Mouse (Mus musculus) Patski (cell line): ENCODE measurements around the gene Zbp1. TPM values are rescaled to one million over a fixed set of nuclear protein-coding genes. Genes with fewer than 3 reads are reported as not detected.

Source experiments
- ATAC-seq: fragments of 100-300 bp; one replicate; pipeline ENCODE4 v1.8.0; 2021
- CTCF ChIA-PET: fragments of 350-600 bp; sonication (Branson Sonifier 250); formaldehyde crosslinking; loops from one replicate; lab custom pipeline; 2022; ENCODE audit warnings: inconsistent platforms; lab: Charles Lee
- POLR2A ChIA-PET: fragments of 350-600 bp; sonication (Branson Sonifier 250); formaldehyde crosslinking; loops from one replicate; lab custom pipeline; 2022; ENCODE audit warnings: antibody characterized with exemption, inconsistent platforms; lab: Charles Lee
- DNase-seq: peaks from one replicate; pipeline ENCODE4 v3.0.0-alpha.2; 2011; ENCODE audit warnings: low read depth, low spot score
- H3K27me3 ChIP-seq: fragments of 371-371 bp; one replicate; pipeline ENCODE4 v1.5.1; 2021
- CTCF ChIP-seq: fragments of 100-300 bp; IDR thresholded peaks from one replicate; pipeline ENCODE4 v1.5.1; 2021
- in situ Hi-C: fragments of 300-500 bp; cut with MboI; formaldehyde crosslinking; loops from 3 replicates; pipeline ENCODE4 v1.11.1; 2018; ENCODE audit warnings: low pct_unique_long_range_greater_than_20kb, mixed read lengths
- polyA plus RNA-seq: library from polyadenylated mRNA; unstranded; gene quantifications from one replicate; pipeline ENCODE4 v1.2.3, GENCODE M21; 2021

The Zbp1 gene
- polyA plus RNA-seq, 1 experiment from 2014 or later = 0.05 TPM

GRCm38 (mm10) chr2:173257610-173258009 is 38.9 kb upstream of the Zbp1 start:
- in situ Hi-C loops = no loop called here
- ChIA-PET POLR2A (interaction anchor here (1.2 kb wide), 1 partner anchor 27 kb away, joined by 3 read pairs; no protein-coding TSS in a partner anchor), CTCF (interaction anchor here (0.9 to 1.0 kb wide), 2 partner anchors 21 to 25 kb away, joined by 3 read pairs; no protein-coding TSS in a partner anchor)
- ATAC-seq (peak; percentile 58), DNase-seq (no peak)
- no peak for TF ChIP-seq CTCF
- H3K27me3 ChIP-seq = no peaks in the 10 kb centered on the region

GRCm38 (mm10) chr2:173256552-173256949 is 37.8 kb upstream of the Zbp1 start:
- TF ChIP-seq CTCF = no peak
- no peaks in the 10 kb centered on the region for H3K27me3 ChIP-seq
- ChIA-PET CTCF (interaction anchor here (0.9 kb wide), 1 partner anchor 22 kb away, joined by 3 read pairs; no protein-coding TSS in a partner anchor), POLR2A (interaction anchor here (0.7 to 1.4 kb wide), 2 partner anchors 11 to 15 kb away, joined by 3 to 6 read pairs; no protein-coding TSS in a partner anchor)
- no peak for ATAC-seq
- DNase-seq = no peak
- in situ Hi-C loops = no loop called here

- POLR2A ChIA-PET = interaction anchor here (0.7 to 1.4 kb wide), 2 partner anchors 11 to 16 kb away, joined by 3 to 6 read pairs; no protein-coding TSS in a partner anchor
- CTCF ChIA-PET = no interaction called here
- in situ Hi-C loops = no loop called here
- DNase-seq (no peak), ATAC-seq (no peak)
- H3K27me3 ChIP-seq = no peaks in the 10 kb centered on the region
- TF ChIP-seq CTCF = no peak
Observed at GRCm38 (mm10) chr2:173255810-173256551, 37.3 kb upstream of the Zbp1 start.

DNA sequence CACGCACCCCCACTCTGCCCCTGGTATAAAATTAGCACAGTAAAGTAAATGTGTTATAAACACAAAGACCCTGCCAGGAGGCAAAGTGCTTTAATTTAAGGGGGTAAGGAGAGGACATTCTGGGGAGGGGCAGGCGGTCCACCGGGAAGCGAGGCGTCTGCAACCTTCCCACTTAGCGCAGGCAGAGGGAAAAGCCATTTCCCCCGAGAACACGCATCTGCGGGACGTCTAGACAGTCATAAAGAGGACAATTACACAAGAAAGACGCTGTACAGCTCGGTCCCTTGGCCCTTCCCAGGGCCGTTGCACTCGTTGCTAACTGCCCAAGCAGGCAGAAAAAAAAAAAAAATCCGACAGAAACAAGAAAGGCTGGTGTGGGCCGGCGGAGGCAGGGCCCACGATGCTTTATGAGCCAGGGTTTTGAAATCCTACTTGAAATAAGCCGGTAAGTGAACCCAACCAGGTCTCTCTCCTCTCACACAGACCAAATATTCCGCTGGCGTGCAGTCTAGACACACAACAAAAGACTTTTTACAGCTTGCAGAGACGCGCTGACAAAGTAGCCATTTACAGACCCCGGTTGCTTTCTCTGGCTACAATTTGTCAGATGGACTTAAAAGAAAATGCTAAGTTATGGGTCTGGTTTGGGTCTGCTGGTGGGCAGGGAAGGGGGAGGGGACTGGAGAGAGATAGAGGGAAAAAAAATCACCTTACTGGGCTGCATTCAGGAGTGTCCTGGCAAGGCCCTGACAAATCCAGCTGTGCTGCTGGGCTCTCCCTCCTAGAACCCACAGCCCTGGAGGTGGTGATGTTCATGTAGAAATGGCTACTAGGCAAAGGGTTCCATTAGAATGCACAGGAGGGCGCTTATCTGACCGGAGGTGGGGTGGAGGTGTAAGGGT is 35.3 kb upstream of the Zbp1 start:
- ATAC-seq (no peak), DNase-seq (peak; percentile 55)
- CTCF ChIA-PET = no interaction called here
- no peak for TF ChIP-seq CTCF
- no peaks in the 10 kb centered on the region for H3K27me3 ChIP-seq
- in situ Hi-C loops = no loop called here
- POLR2A ChIA-PET = no interaction called here

- CTCF ChIA-PET = interaction anchor here (0.8 to 3.4 kb wide), 3 partner anchors 9 to 22 kb away, joined by 3 to 11 read pairs (median 5); no protein-coding TSS in a partner anchor
- DNase-seq = no peak
- peak; percentile 12 for ATAC-seq
- H3K27me3 ChIP-seq = no peaks in the 10 kb centered on the region
- in situ Hi-C loops = no loop called here
- POLR2A ChIA-PET = interaction anchor here (0.6 kb wide), 1 partner anchor 180 kb away, joined by 3 read pairs; no protein-coding TSS in a partner anchor
- no peak for TF ChIP-seq CTCF
Observed at GRCm38 (mm10) chr2:173251675-173252074, 33.0 kb upstream of the Zbp1 start.

DNA sequence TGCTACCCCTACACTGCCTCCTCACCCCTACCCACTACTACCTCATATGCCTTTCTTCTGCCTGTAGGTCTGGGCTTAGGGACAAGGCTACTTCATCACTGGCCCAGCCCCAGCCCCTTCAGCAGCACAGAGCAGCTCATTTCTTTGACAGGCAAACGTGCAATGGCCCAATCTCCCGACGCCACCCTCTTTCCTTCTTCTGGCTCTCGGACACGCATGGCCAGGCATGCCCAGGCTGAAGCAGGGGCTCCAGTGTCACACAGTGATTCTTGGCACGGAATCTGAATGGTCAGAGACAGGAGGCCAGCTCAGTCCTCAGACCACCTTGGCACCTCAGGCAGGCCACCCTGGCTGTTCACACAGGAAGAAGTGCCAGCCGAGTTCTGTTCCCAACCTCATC is 32.4 kb upstream of the Zbp1 start:
- TF ChIP-seq CTCF = no peak
- ChIA-PET POLR2A (interaction anchor here (0.6 kb wide), 1 partner anchor 180 kb away, joined by 3 read pairs; no protein-coding TSS in a partner anchor), CTCF (interaction anchor here (1.7 to 3.4 kb wide), 2 partner anchors 9 to 21 kb away, joined by 5 to 11 read pairs; no protein-coding TSS in a partner anchor)
- in situ Hi-C loops = no loop called here
- no peaks in the 10 kb centered on the region for H3K27me3 ChIP-seq
- DNase-seq = no peak
- peak; percentile 41 for ATAC-seq

DNA sequence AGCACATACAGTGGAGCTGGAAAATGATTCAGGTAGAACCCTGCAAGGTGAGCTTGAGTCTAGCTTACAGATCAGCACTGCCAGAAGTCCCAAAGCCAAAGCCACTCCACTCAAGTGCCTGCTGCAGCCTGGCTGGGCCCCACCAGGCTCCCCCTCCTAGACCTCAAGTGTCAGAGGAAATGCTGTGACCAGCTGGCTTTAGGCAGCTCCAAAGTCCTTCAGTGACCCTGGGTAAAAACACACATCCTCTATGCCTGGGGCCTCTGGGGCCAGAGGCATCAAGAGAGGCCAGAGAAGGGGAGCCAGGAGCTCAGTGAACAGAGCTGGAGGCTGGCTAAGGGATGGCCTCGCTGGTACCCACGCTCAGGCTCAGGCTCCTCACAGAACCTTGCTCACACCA is 31.7 kb upstream of the Zbp1 start:
- in situ Hi-C loops = no loop called here
- ChIA-PET CTCF (interaction anchor here (1.7 to 3.4 kb wide), 2 partner anchors 10 to 20 kb away, joined by 5 to 11 read pairs; no protein-coding TSS in a partner anchor), POLR2A (interaction anchor here (0.6 to 0.7 kb wide), 2 partner anchors 12 to 206 kb away, joined by 3 read pairs; no protein-coding TSS in a partner anchor)
- H3K27me3 ChIP-seq = no peaks in the 10 kb centered on the region
- no peak for TF ChIP-seq CTCF
- ATAC-seq = no peak
- no peak for DNase-seq

DNA sequence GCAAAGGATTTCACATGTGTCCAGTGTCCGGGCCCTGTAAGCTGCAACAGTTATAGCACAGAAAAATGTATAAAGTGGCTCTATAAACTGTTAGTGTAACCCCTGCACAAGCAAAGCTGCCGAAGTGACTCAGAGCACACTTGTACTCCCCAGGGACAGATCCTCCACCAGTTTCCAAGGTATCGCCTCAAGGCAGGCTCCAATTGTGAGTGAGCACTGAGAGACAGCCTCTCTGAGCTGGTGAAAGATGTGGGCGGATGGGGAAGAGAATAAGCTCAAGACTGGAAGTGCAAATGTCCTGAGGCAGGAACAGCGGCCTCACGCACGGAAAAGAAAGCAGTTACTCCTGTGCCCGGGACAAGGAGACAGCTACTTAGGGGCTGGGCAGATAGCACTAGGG is 31.2 kb upstream of the Zbp1 start:
- ATAC-seq = no peak
- in situ Hi-C loops = no loop called here
- no peaks in the 10 kb centered on the region for H3K27me3 ChIP-seq
- CTCF ChIA-PET = interaction anchor here (1.7 to 3.4 kb wide), 2 partner anchors 10 to 20 kb away, joined by 5 to 11 read pairs; no protein-coding TSS in a partner anchor
- DNase-seq = no peak
- POLR2A ChIA-PET = interaction anchor here (0.7 kb wide), 1 partner anchor 11 kb away, joined by 3 read pairs; no protein-coding TSS in a partner anchor
- no peak for TF ChIP-seq CTCF

- ATAC-seq = no peak
- DNase-seq = no peak
- H3K27me3 ChIP-seq = no peaks in the 10 kb centered on the region
- ChIA-PET POLR2A (no interaction called here), CTCF (interaction anchor here (1.1 to 3.4 kb wide), 2 partner anchors 10 to 11 kb away, joined by 3 to 11 read pairs; no protein-coding TSS in a partner anchor)
- no peak for TF ChIP-seq CTCF
- in situ Hi-C loops = no loop called here
Observed at GRCm38 (mm10) chr2:173249386-173249785, 30.7 kb upstream of the Zbp1 start.

GRCm38 (mm10) chr2:173248822-173249221 is 30.1 kb upstream of the Zbp1 start:
- no peaks in the 10 kb centered on the region for H3K27me3 ChIP-seq
- no peak for DNase-seq
- no peak for ATAC-seq
- in situ Hi-C loops = no loop called here
- TF ChIP-seq CTCF = no peak
- POLR2A ChIA-PET = no interaction called here
- CTCF ChIA-PET = interaction anchor here (1.1 kb wide), 1 partner anchor 10 kb away, joined by 3 read pairs; no protein-coding TSS in a partner anchor
